Mouse (Mus musculus) kidney, adult 11 months (tissue): ENCODE measurements around the gene Olfr767.
"Not testable (repeated sequence)": the region's sequence is repeated elsewhere in the genome, so short reads cannot be mapped to it uniquely, and the experiment has no call there.

Experiments used
- DNase-seq: peaks from one replicate; pipeline ENCODE4 v3.0.0; 2022

Olfr767 gene

GRCm38 (mm10) chr10:129082810-129083209, at the start of gene Olfr767:
Gene Olfr767 (minus strand): TSS chr10:129082910.
- not testable (repeated sequence) for DNase-seq

GRCm38 (mm10) chr10:129117761-129118160, 35.1 kb upstream of the Olfr767 start, which contains the start of gene Olfr769:
Gene Olfr769 (minus strand): TSS chr10:129117861.
- no peak for DNase-seq

- no peak for DNase-seq
Measured at GRCm38 (mm10) chr10:129115146-129115545, 32.4 kb upstream of the Olfr767 start.

GRCm38 (mm10) chr10:129101231-129101630, 18.5 kb upstream of the Olfr767 start:
- DNase-seq = no peak

- DNase-seq = no peak
Measured at GRCm38 (mm10) chr10:129099275-129099674, 16.6 kb upstream of the Olfr767 start, which contains the start of gene Olfr768. Gene Olfr768 (minus strand): TSS chr10:129099375.

GRCm38 (mm10) chr10:129068877-129069276, 13.8 kb downstream of the Olfr767 start, which contains the start of gene Olfr766-ps1:
Gene Olfr766-ps1 (minus strand): TSS chr10:129068977.
- DNase-seq = no peak

GRCm38 (mm10) chr10:129049898-129050297, 32.8 kb downstream of the Olfr767 start, which contains the start of gene Olfr765:
Gene Olfr765 (minus strand): TSS chr10:129049998.
- not testable (repeated sequence) for DNase-seq

GRCm38 (mm10) chr10:129039796-129040195, 42.9 kb downstream of the Olfr767 start, which contains the start of gene Olfr764-ps1:
Gene Olfr764-ps1 (minus strand): TSS chr10:129039896.
- no peak for DNase-seq

GRCm38 (mm10) chr10:129028343-129028742, 54.4 kb downstream of the Olfr767 start:
- no peak for DNase-seq

- no peak for DNase-seq
Measured at GRCm38 (mm10) chr10:129026018-129026662, 56.6 kb downstream of the Olfr767 start.
